Comparison of ENCODE assay signal across 22 mouse cellular contexts in the genomic region with DNA sequence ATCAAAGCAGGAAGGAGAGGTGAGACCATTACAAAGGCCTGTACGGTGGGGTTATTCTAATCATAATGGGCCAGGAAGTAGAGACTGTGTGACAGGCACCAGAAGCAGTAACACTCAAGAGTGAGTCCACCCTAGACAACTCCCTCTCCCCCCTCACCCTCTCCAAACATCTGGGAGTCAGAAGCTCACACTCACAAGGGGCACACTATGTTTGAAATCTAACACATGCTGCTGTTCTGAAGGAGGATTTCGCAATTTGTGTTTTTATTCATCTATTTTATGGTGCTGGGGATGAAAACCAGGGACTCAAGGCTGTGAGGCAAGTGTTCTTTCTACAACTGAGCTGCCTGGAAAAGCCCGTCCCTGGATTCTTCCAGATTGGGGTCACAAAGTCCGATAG.
"Had no signal": no experiment of that assay in that cellular context is flagged by ENCODE, and none has a peak within 500 bp of the region (broad histone marks: within the 10 kb centered on the region; RNA-seq: fewer than 3 reads in every experiment).

No protein-coding gene starts in this region.

- H3K27ac ChIP-seq: limb, embryonic 12.5 days; limb, embryonic 15.5 days; liver, embryonic 14.5 days; midbrain, embryonic 10.5 days; midbrain, embryonic 13.5 days; stomach, postnatal 0 days had no signal

- DNase-seq: kidney, adult 18-20 months; kidney, adult 9 months; kidney, postnatal 14 days; kidney, postnatal 4 days; left cerebral cortex, postnatal 4 days; liver, postnatal 0 days; right cerebral cortex, adult 18-20 months; right cerebral cortex, postnatal 14 days; right cerebral cortex, postnatal 4 days; thymus, adult 18-20 months; thymus, postnatal 25 days had no signal

- H3K4me2 ChIP-seq: limb, embryonic 12.5 days; limb, embryonic 15.5 days; liver, embryonic 11.5 days; midbrain, embryonic 13.5 days had no signal

- H3K9ac ChIP-seq: limb, embryonic 12.5 days; limb, embryonic 15.5 days; liver, embryonic 14.5 days; liver, postnatal 0 days; midbrain, embryonic 13.5 days had no signal

- ATAC-seq: inflammation-experienced regulatory T-cells, adult 6 months; intestine, embryonic 16.5 days; liver, postnatal 0 days; midbrain, embryonic 13.5 days; midbrain, embryonic 16.5 days had no signal

- H3K9me3 ChIP-seq: limb, embryonic 12.5 days; limb, embryonic 15.5 days; midbrain, embryonic 10.5 days; midbrain, embryonic 13.5 days had no signal

- H3K36me3 ChIP-seq: limb, embryonic 12.5 days; limb, embryonic 15.5 days; midbrain, embryonic 10.5 days; midbrain, embryonic 13.5 days had no signal

- H3K4me3 ChIP-seq: limb, embryonic 12.5 days; limb, embryonic 15.5 days; megakaryocyte, embryonic 14.5 days; midbrain, embryonic 10.5 days; midbrain, embryonic 13.5 days had no signal

- H3K27me3 ChIP-seq: limb, embryonic 12.5 days; limb, embryonic 15.5 days; midbrain, embryonic 13.5 days had no signal
